Mouse (Mus musculus): ENCODE results near the gene Treml4. TPM values are rescaled to one million over a fixed set of nuclear protein-coding genes. Genes with fewer than 3 reads are reported as not detected.

Treml4 gene
- polyA plus RNA-seq, 1 experiment, result 0.27 TPM

DNA sequence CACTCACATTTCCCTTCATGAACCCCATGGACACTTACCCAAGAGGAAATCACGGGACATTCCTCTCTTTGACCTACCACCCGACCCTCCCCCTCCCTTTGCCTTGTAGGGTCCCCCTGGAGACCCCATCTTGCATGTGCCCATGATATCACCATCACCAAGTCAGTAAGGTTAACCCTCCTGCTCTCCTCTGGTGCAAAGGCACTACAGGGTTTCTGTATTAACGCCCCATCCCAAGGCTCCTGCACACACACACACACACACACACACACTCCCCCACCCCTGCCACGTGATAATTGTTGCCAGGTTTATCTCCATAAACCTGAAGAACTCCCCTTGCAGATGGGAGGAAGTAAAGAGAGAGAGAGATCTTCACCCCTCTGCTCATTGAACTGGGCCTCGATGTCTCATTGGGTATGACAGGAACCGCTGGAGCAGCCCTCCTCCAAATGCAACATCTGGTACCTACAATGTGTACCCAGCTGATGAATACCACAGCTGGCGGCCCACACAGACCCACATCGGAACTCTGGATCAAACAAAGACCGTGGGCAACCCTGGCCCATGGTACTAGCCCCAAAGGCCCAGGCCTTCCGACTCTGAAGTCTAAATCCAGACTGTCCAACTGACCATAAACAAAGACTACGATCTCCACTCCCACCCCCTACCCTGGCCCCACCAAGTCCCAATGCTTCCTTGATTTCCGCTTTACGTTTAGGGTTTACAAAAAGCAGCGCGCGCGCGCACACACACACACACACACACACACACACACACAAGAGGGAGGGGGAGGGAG lies 17.0 kb downstream of the Treml4 start:
- Histone ChIP-seq H3K4me1 (ENCODE audit: control insufficient read depth) (peaks cover 31% of the 10 kb centered on the region), H3K4me3 (replicated peaks) (peak overlapping the region; percentile 60)
- TF ChIP-seq GATA1 (IDR thresholded peaks at IDR 0.05; ENCODE audit: low read length), result no peak
- no peak for TF ChIP-seq TAL1 (IDR thresholded peaks at IDR 0.05; ENCODE audit: low read length)

DNA sequence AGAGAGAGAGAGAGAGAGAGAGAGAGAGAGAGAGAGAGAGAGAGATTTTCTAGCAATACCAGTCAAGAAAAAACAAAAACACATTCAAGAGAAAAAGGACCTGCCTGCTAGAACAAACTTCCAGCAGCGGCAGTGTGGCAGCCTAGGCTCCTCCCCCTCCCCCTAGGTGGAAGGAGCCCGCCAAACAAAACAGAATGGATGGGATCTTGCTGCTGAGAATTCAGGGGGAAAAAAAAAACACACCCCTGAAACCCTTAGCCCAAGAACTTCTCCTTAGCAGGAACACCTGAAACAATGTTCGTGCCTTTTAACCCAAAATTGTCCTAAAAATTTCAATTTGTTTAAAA lies 17.6 kb downstream of the Treml4 start:
- H3K4me1 ChIP-seq (ENCODE audit: control insufficient read depth), result peaks cover 28% of the 10 kb centered on the region
- no peak for TF ChIP-seq TAL1 (IDR thresholded peaks at IDR 0.05; ENCODE audit: low read length)
- no peak for TF ChIP-seq GATA1 (IDR thresholded peaks at IDR 0.05; ENCODE audit: low read length)
- H3K36me3 ChIP-seq (ENCODE audit: control insufficient read depth), result no peaks in the 10 kb centered on the region
- H3K4me3 ChIP-seq (replicated peaks), result peak overlapping the region; percentile 60
- H3K27me3 ChIP-seq (ENCODE audit: control insufficient read depth), result no peaks in the 10 kb centered on the region
- H3K9me3 ChIP-seq (ENCODE audit: control insufficient read depth, low read length), result no peaks in the 10 kb centered on the region

More for the DNA sequence above, 17.0 kb downstream of the Treml4 start:
- H3K9me3 ChIP-seq (ENCODE audit: control insufficient read depth, low read length), result no peaks in the 10 kb centered on the region
- H3K36me3 ChIP-seq (ENCODE audit: control insufficient read depth), result no peaks in the 10 kb centered on the region
- no peaks in the 10 kb centered on the region for H3K27me3 ChIP-seq (ENCODE audit: control insufficient read depth)

DNA sequence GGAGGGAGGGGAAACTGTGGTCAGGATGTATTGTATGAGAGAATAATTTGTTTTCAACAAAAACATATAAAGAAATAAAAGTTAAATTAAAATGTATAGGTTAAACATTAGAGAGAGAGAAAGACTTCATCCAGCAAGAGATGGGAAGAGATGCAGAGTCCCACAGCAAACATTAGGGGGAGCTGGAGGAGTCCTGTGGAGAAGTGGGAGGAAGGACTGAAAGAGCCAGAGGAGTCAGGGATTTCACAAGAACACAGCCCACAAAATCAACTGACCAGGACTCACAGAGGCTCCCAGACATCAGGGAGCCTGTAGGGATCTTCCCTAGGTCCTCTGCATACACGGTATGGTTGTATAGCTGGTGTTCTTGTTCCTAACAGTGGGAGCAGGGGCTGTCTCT lies 22.7 kb downstream of the Treml4 start:
- Histone ChIP-seq H3K4me1 (ENCODE audit: control insufficient read depth) (peaks cover 15% of the 10 kb centered on the region), H3K27me3 (ENCODE audit: control insufficient read depth) (no peaks in the 10 kb centered on the region), H3K36me3 (ENCODE audit: control insufficient read depth) (no peaks in the 10 kb centered on the region), H3K4me3 (replicated peaks) (no peak overlapping the region), H3K9me3 (ENCODE audit: control insufficient read depth, low read length) (no peaks in the 10 kb centered on the region)
- TF ChIP-seq TAL1 (IDR thresholded peaks at IDR 0.05; ENCODE audit: low read length), result no peak
- no peak for TF ChIP-seq GATA1 (IDR thresholded peaks at IDR 0.05; ENCODE audit: low read length)

DNA sequence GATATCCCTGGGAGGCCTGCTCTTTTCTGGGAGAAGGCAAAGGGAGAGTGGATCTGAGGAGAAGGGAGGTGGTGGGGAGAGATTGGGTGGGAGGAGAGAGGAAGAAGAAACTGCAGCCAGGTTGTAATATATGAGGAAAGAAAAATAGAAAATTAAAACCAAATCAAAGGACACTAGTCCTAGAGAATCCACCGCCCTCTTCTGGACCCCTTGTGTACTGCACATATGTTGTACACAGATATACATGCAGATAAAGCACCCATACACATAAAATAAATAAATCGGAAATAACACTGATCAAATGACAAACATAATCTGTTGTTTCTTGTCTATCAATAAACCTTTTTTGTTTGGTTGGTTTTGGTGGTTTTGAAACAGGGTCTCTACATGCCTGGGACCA lies 23.2 kb downstream of the Treml4 start:
- TF ChIP-seq GATA1 (IDR thresholded peaks at IDR 0.05; ENCODE audit: low read length), result no peak
- TF ChIP-seq TAL1 (IDR thresholded peaks at IDR 0.05; ENCODE audit: low read length), result no peak
- H3K9me3 ChIP-seq (ENCODE audit: control insufficient read depth, low read length), result no peaks in the 10 kb centered on the region
- H3K4me3 ChIP-seq (replicated peaks), result no peak overlapping the region
- no peaks in the 10 kb centered on the region for H3K27me3 ChIP-seq (ENCODE audit: control insufficient read depth)
- H3K4me1 ChIP-seq (ENCODE audit: control insufficient read depth), result peaks cover 13% of the 10 kb centered on the region
- no peaks in the 10 kb centered on the region for H3K36me3 ChIP-seq (ENCODE audit: control insufficient read depth)

DNA sequence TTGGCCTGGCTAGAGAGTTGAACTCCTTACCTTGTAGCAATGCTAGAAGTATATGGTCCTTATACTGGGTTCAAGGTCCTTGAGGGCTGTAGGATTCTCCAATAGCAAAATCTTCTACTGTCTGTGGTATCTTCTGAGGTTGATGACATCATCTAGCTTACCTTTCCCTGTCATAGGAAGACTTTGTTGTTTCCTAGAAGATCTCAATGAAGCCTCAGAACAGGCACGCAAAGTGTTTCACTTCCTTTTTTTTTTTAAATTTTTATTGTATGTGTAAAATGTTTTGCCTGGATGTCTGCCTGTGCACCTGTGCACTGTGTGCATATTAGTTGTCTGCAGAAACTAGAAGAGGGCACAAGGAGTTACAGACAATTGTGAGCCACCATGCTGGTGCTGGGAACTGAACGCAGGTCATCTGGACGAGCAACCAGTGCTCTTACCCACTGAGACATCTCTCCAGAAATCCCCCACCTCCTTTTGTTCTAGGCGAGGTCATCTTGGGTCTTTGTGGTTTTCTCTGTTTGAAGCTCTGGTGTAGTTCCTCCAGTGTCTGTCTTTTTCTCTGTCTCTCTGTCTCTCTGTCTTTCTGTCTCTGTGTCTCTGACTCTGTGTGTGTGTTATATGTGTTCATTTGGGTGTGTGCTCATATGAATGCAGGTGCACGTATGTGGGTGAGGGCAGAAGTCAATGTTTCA lies 29.6 kb downstream of the Treml4 start:
- no peaks in the 10 kb centered on the region for H3K9me3 ChIP-seq (ENCODE audit: control insufficient read depth, low read length)
- H3K27me3 ChIP-seq (ENCODE audit: control insufficient read depth), result no peaks in the 10 kb centered on the region
- H3K36me3 ChIP-seq (ENCODE audit: control insufficient read depth), result no peaks in the 10 kb centered on the region
- H3K4me3 ChIP-seq (replicated peaks), result no peak overlapping the region
- TF ChIP-seq TAL1 (IDR thresholded peaks at IDR 0.05; ENCODE audit: low read length) (no peak), GATA1 (IDR thresholded peaks at IDR 0.05; ENCODE audit: low read length) (no peak)
- peaks cover 13% of the 10 kb centered on the region for H3K4me1 ChIP-seq (ENCODE audit: control insufficient read depth)

DNA sequence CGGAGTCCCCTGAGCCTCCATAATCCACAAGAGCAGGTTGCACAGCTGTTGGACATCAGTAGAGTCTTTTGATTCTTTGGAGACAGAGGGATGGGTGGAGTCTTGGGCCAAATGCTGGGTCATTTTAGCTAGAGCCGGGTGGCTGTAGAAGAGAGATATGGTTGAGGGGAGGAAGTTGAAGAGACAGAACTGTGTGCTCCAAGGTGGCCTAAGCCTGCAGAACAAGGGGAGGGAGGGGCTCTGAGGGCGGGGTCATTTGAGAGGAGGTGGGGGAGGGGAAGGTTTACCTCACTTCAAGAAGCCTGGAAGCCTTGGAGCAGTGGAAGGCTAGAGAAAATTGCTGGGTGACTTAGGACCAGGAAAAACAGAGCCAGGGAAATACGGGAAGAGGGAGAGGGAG lies 35.1 kb downstream of the Treml4 start, which contains the start of gene Treml2:
Gene Treml2 (plus strand): TSS at position 296 of the 400 bp plus-strand sequence.
- H3K4me3 ChIP-seq (replicated peaks), result peak within 1 kb of the TSS; percentile 69
- peaks cover 18% of the 10 kb centered on the region for H3K36me3 ChIP-seq (ENCODE audit: control insufficient read depth)
- H3K27me3 ChIP-seq (ENCODE audit: control insufficient read depth), result no peaks in the 10 kb centered on the region
- peaks cover 62% of the 10 kb centered on the region for H3K4me1 ChIP-seq (ENCODE audit: control insufficient read depth)
- TF ChIP-seq TAL1 (IDR thresholded peaks at IDR 0.05; ENCODE audit: low read length) (peak; percentile 47), GATA1 (IDR thresholded peaks at IDR 0.05; ENCODE audit: low read length) (no peak)
- no peaks in the 10 kb centered on the region for H3K9me3 ChIP-seq (ENCODE audit: control insufficient read depth, low read length)

DNA sequence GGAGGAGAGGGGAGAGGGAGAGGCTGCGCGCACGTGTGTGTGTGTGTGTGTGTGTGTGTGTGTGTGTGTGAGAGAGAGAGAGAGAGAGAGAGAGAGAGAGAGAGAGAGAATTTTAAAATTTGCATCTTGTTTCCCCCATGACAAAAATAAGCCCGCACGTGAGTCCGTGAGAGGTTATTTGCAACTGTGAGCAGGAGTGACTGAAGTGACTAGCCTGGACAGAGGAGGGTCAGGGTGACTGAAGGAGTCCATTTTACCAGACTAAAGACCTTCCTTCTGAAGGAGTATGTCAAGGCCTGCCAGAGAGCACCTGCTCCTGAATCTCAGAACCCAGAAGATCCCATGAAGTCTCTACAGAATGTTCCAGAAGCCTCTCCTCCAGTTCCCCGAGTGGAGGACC lies 35.7 kb downstream of the Treml4 start:
- H3K4me1 ChIP-seq (ENCODE audit: control insufficient read depth), result peaks cover 62% of the 10 kb centered on the region
- TF ChIP-seq TAL1 (IDR thresholded peaks at IDR 0.05; ENCODE audit: low read length) (no peak), GATA1 (IDR thresholded peaks at IDR 0.05; ENCODE audit: low read length) (no peak)
- peaks cover 24% of the 10 kb centered on the region for H3K36me3 ChIP-seq (ENCODE audit: control insufficient read depth)
- H3K27me3 ChIP-seq (ENCODE audit: control insufficient read depth), result no peaks in the 10 kb centered on the region
- no peaks in the 10 kb centered on the region for H3K9me3 ChIP-seq (ENCODE audit: control insufficient read depth, low read length)
- peak overlapping the region; percentile 69 for H3K4me3 ChIP-seq (replicated peaks)

DNA sequence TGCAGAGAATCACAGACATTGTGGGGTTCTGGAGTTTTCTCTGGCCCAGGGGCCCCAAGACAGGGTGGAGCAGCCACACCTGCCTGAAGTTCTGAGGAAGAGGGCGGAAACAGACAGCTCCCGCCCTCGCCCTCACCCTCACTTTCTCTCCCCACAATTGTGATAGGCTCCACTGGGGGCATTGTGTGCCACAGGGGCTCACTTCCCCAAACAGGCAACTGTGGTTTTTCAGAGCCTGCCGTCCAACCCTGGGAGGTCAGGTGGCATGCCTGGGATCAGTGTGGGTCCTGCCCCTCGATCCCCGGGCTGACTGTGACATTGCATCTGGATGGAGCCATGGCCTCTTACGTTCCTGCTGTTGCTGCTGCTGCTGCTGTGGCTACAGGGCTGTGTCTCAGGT lies 36.1 kb downstream of the Treml4 start:
- no peaks in the 10 kb centered on the region for H3K9me3 ChIP-seq (ENCODE audit: control insufficient read depth, low read length)
- H3K27me3 ChIP-seq (ENCODE audit: control insufficient read depth), result no peaks in the 10 kb centered on the region
- peak overlapping the region; percentile 69 for H3K4me3 ChIP-seq (replicated peaks)
- peaks cover 26% of the 10 kb centered on the region for H3K36me3 ChIP-seq (ENCODE audit: control insufficient read depth)
- TF ChIP-seq TAL1 (IDR thresholded peaks at IDR 0.05; ENCODE audit: low read length), result no peak
- TF ChIP-seq GATA1 (IDR thresholded peaks at IDR 0.05; ENCODE audit: low read length), result no peak
- H3K4me1 ChIP-seq (ENCODE audit: control insufficient read depth), result peaks cover 62% of the 10 kb centered on the region

DNA sequence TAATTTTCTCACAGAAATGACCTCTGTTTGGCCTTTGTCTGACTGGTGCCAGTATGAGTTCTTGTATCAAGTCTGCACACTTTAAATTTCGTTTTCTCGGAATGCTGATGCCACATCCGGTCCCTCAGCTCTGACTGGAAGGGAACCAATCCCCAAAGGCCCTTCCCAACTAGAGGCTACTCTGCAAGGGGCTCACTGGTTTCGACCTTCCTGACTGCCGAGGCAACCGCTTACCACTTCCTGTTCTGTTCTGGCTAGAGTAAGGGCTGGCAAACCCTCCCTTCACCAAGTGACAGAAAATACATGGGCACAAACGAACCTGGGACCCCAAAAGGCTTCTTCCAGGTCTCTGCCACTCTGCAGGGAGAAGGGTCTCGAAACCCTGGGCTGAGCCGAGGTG lies 36.8 kb downstream of the Treml4 start:
- H3K36me3 ChIP-seq (ENCODE audit: control insufficient read depth), result peaks cover 26% of the 10 kb centered on the region
- no peaks in the 10 kb centered on the region for H3K9me3 ChIP-seq (ENCODE audit: control insufficient read depth, low read length)
- no peak for TF ChIP-seq TAL1 (IDR thresholded peaks at IDR 0.05; ENCODE audit: low read length)
- TF ChIP-seq GATA1 (IDR thresholded peaks at IDR 0.05; ENCODE audit: low read length), result no peak
- H3K4me1 ChIP-seq (ENCODE audit: control insufficient read depth), result peaks cover 61% of the 10 kb centered on the region
- H3K4me3 ChIP-seq (replicated peaks), result peak overlapping the region; percentile 69
- H3K27me3 ChIP-seq (ENCODE audit: control insufficient read depth), result no peaks in the 10 kb centered on the region

Data from erythroblast, embryonic 14.5 days (primary cell).